Mouse (Mus musculus): ENCODE data around the gene Sdk1. TPM values are rescaled to one million over a fixed set of nuclear protein-coding genes. Genes with fewer than 3 reads are reported as not detected.

Gene Sdk1
- total RNA-seq, 2 experiments from 2014 or later, result 6.2 to 6.3 TPM

GRCm38 (mm10) chr5:141344376-141344775 is 103.1 kb downstream of the Sdk1 start:
- peak in 1 of 2 experiments; percentile 12 for DNase-seq

DNA sequence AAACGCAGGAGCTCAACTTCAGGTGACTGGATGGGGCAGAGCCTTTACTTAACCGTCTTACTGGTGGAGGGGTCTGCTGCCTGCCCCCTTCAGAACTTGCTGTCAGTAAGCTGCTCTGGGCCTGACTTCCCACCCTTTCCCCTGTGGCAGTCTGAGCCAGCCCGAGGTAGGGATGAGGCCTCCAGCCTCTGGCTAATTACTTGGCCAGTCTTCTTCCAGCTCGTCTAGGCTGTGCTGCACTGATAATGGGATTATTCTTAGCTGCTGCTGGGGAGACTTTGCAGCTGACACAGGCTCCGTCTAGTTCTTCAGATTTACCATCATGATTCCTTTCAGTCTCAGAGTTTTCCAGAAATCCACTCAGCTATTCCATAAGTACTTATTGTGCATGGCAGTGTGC is 104.2 kb downstream of the Sdk1 start:
- DNase-seq, result no peak

GRCm38 (mm10) chr5:141362676-141363075 is 121.4 kb downstream of the Sdk1 start:
- no peak for DNase-seq

GRCm38 (mm10) chr5:141363956-141364355 is 122.7 kb downstream of the Sdk1 start:
- DNase-seq, result no peak

- no peak for DNase-seq
These were observed 127.3 kb downstream of the Sdk1 start for GRCm38 (mm10) chr5:141368567-141368966.

DNA sequence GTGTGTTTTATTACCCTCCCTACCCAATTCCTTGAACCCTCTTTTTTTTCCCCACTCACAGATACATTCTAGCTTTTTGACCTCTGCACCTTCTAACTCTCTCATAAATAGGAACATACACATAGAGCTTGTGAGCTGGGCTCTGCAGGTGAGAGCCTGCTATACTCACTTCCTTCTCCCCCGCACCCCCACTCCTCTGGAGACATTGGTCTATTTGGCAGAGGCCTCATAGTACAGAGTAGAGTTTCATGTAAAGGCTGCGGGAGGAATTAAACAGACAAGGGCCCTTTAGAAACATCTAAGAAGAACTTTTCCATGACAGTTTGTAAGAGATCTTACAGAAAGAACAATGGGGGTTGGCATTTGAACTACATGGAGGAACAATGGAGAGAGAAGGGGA is 133.5 kb downstream of the Sdk1 start:
- no peak for DNase-seq

GRCm38 (mm10) chr5:141379836-141380773 is 138.8 kb downstream of the Sdk1 start:
- DNase-seq, result no peak

DNA sequence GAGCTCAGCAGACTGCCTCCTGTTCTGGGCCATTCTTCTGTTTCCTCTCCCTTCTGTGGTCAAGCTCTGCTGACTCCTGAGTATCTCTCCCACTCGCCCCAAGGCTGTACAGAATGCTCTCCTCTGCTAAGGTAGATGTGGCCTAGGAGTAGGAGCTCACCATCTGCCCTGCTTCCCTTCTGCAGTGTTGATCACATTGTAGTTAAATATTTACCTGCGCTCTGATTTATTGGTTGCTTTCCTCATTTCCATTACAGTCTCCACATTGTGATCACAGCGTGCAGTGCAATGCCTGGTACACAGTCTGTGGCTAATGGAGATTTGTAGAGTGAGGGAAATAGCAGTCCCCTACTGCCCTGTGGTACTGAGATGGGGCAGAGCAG is 139.5 kb downstream of the Sdk1 start:
- DNase-seq, result no peak

DNA sequence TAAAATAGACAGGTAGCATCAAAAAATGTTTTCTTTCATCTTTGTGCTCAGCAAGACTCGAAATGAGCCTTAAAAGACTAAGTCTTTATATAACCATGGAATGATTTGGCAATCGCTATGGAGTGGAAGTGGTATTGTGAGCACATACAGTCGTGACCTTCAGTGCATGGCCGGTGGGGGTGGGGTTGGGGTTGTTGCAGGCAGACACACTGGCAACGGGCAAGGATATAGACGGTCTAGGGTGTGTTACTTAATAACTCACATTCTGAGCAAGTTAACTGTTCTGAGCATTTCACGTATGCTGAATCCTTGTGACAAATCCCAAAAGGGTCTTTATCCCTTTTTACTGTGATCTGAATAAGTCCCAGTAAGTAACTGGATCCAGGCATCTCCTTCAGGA is 140.3 kb downstream of the Sdk1 start:
- no peak for DNase-seq

- DNase-seq, result no peak
These were observed 141.1 kb downstream of the Sdk1 start for GRCm38 (mm10) chr5:141382246-141382835.

GRCm38 (mm10) chr5:141388451-141388850 is 147.2 kb downstream of the Sdk1 start:
- DNase-seq, result no peak

DNA sequence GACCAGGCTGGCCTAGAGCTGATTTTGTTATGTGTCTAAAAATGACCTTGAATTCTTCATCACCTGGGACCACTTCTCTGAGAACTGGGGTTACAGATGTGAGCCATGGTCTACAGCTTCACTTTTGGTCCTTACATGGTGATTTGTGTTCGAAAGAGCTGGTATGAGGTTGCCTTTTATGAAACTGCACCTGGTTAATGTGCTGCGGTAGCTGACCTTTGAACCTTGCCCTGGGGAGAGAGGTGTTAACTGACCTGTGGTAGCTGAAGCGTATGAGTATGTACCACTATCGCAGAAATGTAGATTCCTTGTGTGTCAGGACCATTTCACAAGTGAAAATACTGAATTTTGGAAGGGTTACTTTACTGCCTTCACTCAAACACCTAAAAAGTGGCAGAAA is 149.3 kb downstream of the Sdk1 start:
- no peak for DNase-seq

DNA sequence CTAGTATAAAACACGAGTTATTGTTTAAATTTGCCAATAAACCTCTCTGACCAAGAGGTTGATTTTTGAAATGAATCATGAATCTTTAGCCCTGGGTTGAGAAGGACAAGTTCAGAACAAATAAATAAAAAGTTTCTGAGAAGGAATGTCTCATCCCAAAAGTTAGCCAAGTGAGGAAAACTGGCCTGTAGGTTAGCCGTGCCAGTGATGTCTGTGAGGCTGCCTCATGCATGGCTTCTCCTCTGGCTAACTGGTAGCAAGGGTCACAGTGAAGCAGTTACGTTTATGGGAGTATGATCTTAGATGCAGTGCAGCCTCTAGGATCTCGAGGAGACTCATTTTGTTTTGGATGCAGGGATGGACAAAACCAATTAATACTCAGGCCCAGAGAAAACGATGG is 149.9 kb downstream of the Sdk1 start:
- DNase-seq, result no peak

GRCm38 (mm10) chr5:141393846-141394245 is 152.6 kb downstream of the Sdk1 start:
- no peak for DNase-seq

- no peak for DNase-seq
These were observed 153.3 kb downstream of the Sdk1 start for GRCm38 (mm10) chr5:141394586-141394985.

DNA sequence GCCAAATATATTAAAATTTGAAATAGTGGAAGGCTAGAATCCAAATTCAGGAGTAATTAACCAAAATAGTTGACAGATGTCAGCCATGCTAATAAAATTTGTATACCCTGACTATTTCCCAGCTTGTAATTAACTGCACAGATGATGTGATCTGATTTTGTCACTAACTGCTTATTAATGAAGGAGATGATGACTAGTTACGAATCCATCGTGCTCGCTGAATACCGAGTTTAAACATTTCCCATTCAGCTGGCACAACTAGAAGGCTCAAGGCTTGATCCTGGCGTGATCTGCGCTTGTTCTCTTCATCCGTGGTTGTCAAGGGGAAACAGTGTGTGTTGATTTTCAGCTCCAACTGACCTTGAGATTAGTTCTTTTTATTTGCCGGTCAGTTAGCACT is 162.5 kb downstream of the Sdk1 start:
- no peak for DNase-seq

DNA sequence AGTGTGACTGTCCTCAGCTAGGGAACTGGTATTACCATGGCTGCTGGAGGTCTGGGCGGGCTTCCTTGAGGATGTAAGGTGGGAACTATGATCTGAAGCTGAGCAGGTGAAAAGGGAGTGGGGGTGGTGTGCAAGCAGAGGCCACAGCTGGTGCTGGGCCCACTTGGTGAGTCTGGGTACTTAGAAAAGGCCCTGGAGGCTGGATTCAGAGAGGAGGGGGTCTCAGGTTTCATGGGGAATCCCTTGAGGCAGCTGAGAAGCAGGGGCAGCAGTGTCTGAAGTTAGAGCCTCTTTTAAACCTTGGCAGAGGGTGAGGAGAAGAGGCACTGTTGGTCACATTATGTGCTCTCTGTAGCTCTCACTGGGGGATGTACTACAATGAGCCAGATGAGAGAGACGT is 163.4 kb downstream of the Sdk1 start:
- DNase-seq, result no peak

DNA sequence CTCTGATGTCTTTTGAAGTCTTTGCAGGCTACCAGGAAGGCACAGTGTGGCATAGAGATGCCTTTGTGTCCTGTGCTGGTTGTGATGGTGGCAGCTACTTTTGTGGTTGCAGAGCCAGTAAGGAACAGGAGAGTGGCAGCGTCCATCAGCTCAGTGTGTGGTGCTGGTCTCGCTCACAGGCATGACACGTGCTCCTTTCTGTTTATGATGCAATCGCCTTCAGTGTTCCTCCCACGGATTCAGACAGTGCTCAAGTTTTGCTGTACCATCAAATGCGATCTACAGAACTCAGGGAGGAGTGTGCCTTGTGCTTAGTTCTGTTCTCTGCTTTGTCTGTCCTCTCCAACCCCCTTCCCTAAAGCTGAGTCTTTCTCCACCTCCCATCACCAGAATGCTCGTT is 165.6 kb downstream of the Sdk1 start:
- DNase-seq, result no peak

- no peak for DNase-seq
These were observed 171.7 kb downstream of the Sdk1 start for GRCm38 (mm10) chr5:141413013-141413412.

- DNase-seq, result no peak
These were observed 174.5 kb downstream of the Sdk1 start for GRCm38 (mm10) chr5:141415644-141416243.

- no peak for DNase-seq
These were observed 186.8 kb downstream of the Sdk1 start for GRCm38 (mm10) chr5:141428132-141428531.

- DNase-seq, result no peak
These were observed 192.0 kb downstream of the Sdk1 start for GRCm38 (mm10) chr5:141433286-141433685.

DNA sequence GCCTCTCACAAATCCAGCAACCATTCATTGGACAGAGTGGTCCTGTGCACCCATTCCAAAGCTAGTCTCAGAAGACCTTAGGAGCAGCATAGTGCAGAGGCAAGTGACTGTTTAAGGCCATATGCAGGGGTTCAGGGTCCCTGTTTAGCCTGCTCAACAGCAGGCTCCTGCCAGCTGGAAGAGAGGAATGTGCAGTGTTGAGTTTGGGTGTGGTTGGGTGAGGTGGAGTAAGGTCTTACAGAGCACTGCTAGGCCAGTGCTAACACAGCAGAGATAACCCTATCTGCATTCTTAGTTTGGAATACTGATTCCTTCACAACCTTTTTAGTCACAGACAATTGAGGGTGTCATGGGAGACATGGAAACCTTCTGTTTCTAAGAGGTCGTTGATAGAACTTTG is 206.0 kb downstream of the Sdk1 start:
- no peak for DNase-seq

DNA sequence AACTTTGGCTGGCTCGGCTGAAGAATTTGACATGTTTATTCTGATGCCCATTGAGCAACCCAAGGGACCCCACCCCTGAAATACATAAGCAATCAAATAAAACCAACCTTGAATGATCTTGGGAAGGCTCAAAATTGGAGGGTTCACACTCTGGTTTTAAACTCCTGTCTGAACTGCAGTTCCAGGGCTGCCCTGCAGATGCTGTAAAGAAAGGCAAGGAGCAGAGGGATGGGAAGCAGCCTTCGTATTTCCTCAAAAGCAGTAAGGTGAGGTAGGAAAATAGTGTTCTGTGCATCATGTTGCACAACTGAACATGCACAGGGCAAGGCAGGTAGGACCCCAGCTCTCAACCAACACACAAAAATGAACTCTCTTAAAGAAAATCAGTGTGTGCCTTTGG is 222.1 kb downstream of the Sdk1 start:
- DNase-seq, result no peak
